In the genomic region with DNA sequence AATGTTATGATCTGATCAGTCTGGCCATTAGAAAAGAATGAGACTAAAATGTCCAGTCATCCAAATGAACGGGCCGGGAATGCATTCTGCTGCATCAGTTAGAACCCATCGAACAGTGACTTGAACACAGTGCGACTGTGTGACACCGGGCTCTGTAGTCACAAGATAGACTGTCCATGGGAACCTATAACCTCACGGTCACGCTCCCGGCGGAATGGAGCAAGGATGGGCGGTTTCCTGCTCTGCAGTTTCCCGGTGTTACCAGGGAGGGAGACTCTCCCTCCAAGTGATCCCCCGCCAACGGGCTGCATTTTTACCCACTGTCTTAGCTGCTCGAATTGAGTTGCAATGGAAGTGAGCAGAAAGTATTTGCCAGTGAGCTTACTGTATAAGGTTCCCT, we compare ENCODE assay signal across 18 mouse cellular contexts.
A peak's percentile ranks its signal among the peaks of the same experiment; 100 is the strongest.
DNase-seq lines count a peak whose midpoint lies in the region; ATAC-seq and TF ChIP-seq lines count a peak whose summit lies in the region.
"Had no signal": no experiment of that assay in that cellular context is flagged by ENCODE, and none has a peak within 500 bp of the region (broad histone marks: within the 10 kb centered on the region; RNA-seq: fewer than 3 reads in every experiment).

No protein-coding gene starts in this region.

- no peak overlapping the region for H3K9ac ChIP-seq in liver, embryonic 11.5 days (ENCODE audit: low read depth, low read length)
- H3K9ac ChIP-seq: liver, embryonic 12.5 days; lung, embryonic 14.5 days; neural tube, embryonic 12.5 days had no signal

- no peaks in the 10 kb centered on the region for H3K36me3 ChIP-seq in liver, embryonic 11.5 days (ENCODE audit: control insufficient read depth, insufficient read depth, low read length)
- H3K36me3 ChIP-seq: liver, embryonic 12.5 days had no signal

- 89% methylated on average over 14 of the region's 14 CpGs for WGBS in liver, embryonic 11.5 days

- no peaks in the 10 kb centered on the region for H3K4me1 ChIP-seq in liver, embryonic 11.5 days (replicated peaks; ENCODE audit: control insufficient read depth, insufficient read depth, low read length)

- 0 out of 2 replicates have a peak, but pooled peaks have one; percentile 1 for TF ChIP-seq CTCF in gastrocnemius, adult 2 months (IDR thresholded peaks at IDR 0.05)

- peak; percentile 32 for DNase-seq in adrenal gland, adult 2 months
- DNase-seq in adrenal gland, adult 8-10 months = no peak
- DNase-seq in gastrocnemius, adult 2 months = no peak
- DNase-seq in gastrocnemius, postnatal 36 days = no peak
- peak; percentile 34 for DNase-seq in kidney, postnatal 10 days
- no peak for DNase-seq in kidney, postnatal 14 days
- DNase-seq in ES-CJ7 (ENCODE audit: low read depth, low spot score) = peak; percentile 9
- DNase-seq in liver, embryonic 11.5 days (ENCODE audit: low spot score) = no peak
- DNase-seq: gastrocnemius, postnatal 14 days; heart, postnatal 10 days; lung, embryonic 14.5 days; lung, postnatal 4 days; thymus, adult 18-20 months had no signal

- H3K27me3 ChIP-seq in liver, embryonic 11.5 days (replicated peaks; ENCODE audit: control insufficient read depth, insufficient read depth, low read length) = no peaks in the 10 kb centered on the region
- H3K27me3 ChIP-seq: liver, embryonic 12.5 days; neural tube, embryonic 12.5 days had no signal

- H3K4me3 ChIP-seq in gastrocnemius, adult 2 months = no peak overlapping the region
- H3K4me3 ChIP-seq in liver, embryonic 11.5 days (ENCODE audit: low read depth, low read length) = no peak overlapping the region
- H3K4me3 ChIP-seq: erythroblast, embryonic 14.5 days; limb, embryonic 10.5 days; liver, embryonic 12.5 days; neural tube, embryonic 12.5 days had no signal

- intact Hi-C loops in gastrocnemius, adult 2 months (cut with DNase I) = loop anchor here (5.0 kb wide), 1 partner anchor 86 kb away; a partner anchor contains a TSS
- intact Hi-C loops in gastrocnemius, postnatal 36 days (cut with DNase I) = no loop called here

- no peaks in the 10 kb centered on the region for H3K9me3 ChIP-seq in liver, embryonic 11.5 days (ENCODE audit: control insufficient read depth, low read length)
- H3K9me3 ChIP-seq: limb, embryonic 10.5 days; liver, embryonic 12.5 days; neural tube, embryonic 12.5 days had no signal

- no peak overlapping the region for H3K27ac ChIP-seq in gastrocnemius, adult 2 months
- H3K27ac ChIP-seq in liver, embryonic 11.5 days (ENCODE audit: low read depth, low read length) = no peak overlapping the region
- H3K27ac ChIP-seq: limb, embryonic 10.5 days; liver, embryonic 12.5 days; neural tube, embryonic 12.5 days had no signal

- no peak overlapping the region for H3K4me2 ChIP-seq in liver, embryonic 11.5 days
- H3K4me2 ChIP-seq: liver, embryonic 12.5 days; lung, embryonic 14.5 days; neural tube, embryonic 12.5 days had no signal

- no peak for ATAC-seq in liver, embryonic 11.5 days (replicated peaks; ENCODE audit: low FRiP score)
- ATAC-seq: inflammation-experienced regulatory T-cells, adult 6 months; liver, embryonic 12.5 days had no signal

Comparison
In these comparisons a context has a peak if more than half of its experiments do, and no peak if none do; other contexts are left out.
1. DNase-seq: peak in adrenal gland, adult 2 months (single experiment), kidney, postnatal 10 days (single experiment) and ES-CJ7 (single experiment); none in adrenal gland, adult 8-10 months (single experiment), gastrocnemius, adult 2 months (single experiment), gastrocnemius, postnatal 36 days (0 of 2), kidney, postnatal 14 days (single experiment) and liver, embryonic 11.5 days (single experiment).